Mouse (Mus musculus) limb, embryonic 15.5 days (tissue): ENCODE measurements at regions not wholly inside any gene's neighbourhood (a gene's known extent, or its start where the extent isn't known, plus 50 kb on each side); places are given as distances from the start of the nearest gene placed in this dataset.

Source experiments
- ATAC-seq: fragments of 200-750 bp; cut with Nextera tagmentation; 2 replicates; pipeline ENCODE4 v1.8.0; 2017; ENCODE audit warnings: low read depth, moderate TSS enrichment; ENCODE audit not compliant: insufficient number of reproducible peaks, low FRiP score, low TSS enrichment
- H3K27ac ChIP-seq: fragments of 300-500 bp; sonication (generic); 2 replicates; pipeline ENCODE4 v1.5.1; 2015; ENCODE audit warnings: moderate library complexity, mild to moderate bottlenecking, inconsistent platforms
- H3K27me3 ChIP-seq: fragments of 300-500 bp; sonication (generic); 2 replicates; pipeline ENCODE4 v1.6.1; 2015; ENCODE audit warnings: inconsistent platforms
- H3K36me3 ChIP-seq: fragments of 300-500 bp; sonication (generic); 2 replicates; pipeline ENCODE4 v1.6.1; 2015; ENCODE audit warnings: inconsistent platforms
- H3K4me1 ChIP-seq: fragments of 300-500 bp; sonication (generic); 2 replicates; pipeline ENCODE4 v1.6.1; 2015; ENCODE audit warnings: inconsistent platforms
- H3K4me2 ChIP-seq: fragments of 300-500 bp; sonication (generic); 2 replicates; pipeline ENCODE4 v1.6.1; 2015; ENCODE audit warnings: mild to moderate bottlenecking, inconsistent platforms
- H3K4me3 ChIP-seq: fragments of 300-500 bp; sonication (generic); 2 replicates; pipeline ENCODE4 v1.5.1; 2015; ENCODE audit warnings: mild to moderate bottlenecking, inconsistent platforms
- H3K9ac ChIP-seq: fragments of 300-500 bp; sonication (generic); 2 replicates; pipeline ENCODE4 v1.6.1; 2015; ENCODE audit warnings: inconsistent platforms
- H3K9me3 ChIP-seq: fragments of 300-500 bp; sonication (generic); 2 replicates; pipeline ENCODE4 v1.6.1; 2016; ENCODE audit warnings: inconsistent platforms
- whole genome bisulfite sequencing: fragments of 180-500 bp; shearing (Covaris S2); methylation state at CpG from one replicate; pipeline ENCODE4 v1.1.7; 2015; 5-methylcytosine and 5-hydroxymethylcytosine counted together

DNA sequence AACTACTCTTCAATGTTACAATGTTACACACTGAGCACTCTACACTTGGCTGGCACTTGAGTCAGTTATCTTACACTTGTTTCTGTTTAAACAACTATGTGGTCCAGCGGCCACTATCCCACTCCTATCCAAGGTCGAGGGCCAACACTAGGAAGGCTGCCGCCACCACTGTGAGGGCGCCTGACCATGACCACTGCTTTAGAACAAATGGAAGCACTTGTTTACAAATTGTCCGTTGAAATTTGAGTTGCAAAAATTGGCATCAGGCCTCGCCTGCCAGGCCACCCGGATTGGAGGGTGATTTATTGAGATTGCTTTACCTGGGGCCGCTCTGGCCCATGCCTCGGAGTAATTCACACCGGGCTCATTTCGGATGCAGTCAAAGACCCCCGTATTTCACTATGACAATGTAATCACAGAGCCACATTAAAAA, 83.5 kb upstream of the A530016L24Rik start:
- Histone ChIP-seq H3K9me3 (no peaks in the 10 kb centered on the region), H3K4me2 (no peak overlapping the region), H3K36me3 (no peaks in the 10 kb centered on the region), H3K4me1 (peaks cover 5% of the 10 kb centered on the region; the same call in 1 of the 2 replicates), H3K4me3 (no peak overlapping the region), H3K27me3 (peaks cover 11% of the 10 kb centered on the region), H3K27ac (no peak overlapping the region), H3K9ac (no peak overlapping the region)
- 41% methylated on average over 12 of the region's 12 CpGs for whole genome bisulfite sequencing
- ATAC-seq, result no peak

DNA sequence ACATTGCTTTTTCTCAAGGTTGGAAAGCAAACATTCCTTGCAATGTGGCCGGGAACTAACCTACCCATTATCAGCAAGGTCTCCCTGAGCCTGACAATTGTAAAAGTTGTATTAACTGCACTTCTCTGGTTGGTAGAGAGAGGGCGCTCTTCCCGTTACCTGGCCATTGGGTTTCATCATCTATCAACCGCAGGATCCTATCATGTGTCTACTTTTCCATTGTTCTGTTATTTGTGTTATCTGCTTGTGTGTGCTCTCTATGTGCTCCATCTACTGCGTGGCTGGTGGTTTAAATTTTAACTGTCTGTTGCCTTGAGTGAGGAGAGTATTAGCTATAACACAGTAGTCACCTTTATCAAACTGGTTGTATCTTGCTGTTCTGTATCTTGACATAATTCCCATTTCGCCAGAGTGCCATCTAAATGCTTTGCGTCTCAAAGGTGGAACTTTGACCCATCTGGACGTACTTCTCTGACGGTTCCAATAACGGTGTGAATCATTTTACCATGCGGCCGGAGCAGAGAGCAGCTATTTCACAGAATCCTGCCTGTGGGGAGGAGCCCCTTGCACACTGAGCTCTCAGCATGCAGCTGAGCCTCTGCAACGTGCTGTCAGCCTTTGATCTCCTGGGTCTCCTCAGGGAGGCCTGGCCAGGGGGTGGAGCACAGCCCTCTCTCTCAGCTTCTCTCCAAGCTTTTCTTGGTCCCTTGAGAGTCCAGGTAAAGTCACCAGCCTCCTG, 77.5 kb upstream of the A530016L24Rik start:
- Histone ChIP-seq H3K27me3 (peaks cover 6% of the 10 kb centered on the region; the same call in 1 of the 2 replicates), H3K9ac (no peak overlapping the region), H3K9me3 (no peaks in the 10 kb centered on the region), H3K36me3 (no peaks in the 10 kb centered on the region), H3K4me1 (peaks cover 4% of the 10 kb centered on the region), H3K27ac (no peak overlapping the region), H3K4me2 (no peak overlapping the region), H3K4me3 (no peak overlapping the region)
- ATAC-seq, result no peak
- WGBS, result 9% methylated on average over 13 of the region's 13 CpGs

GRCm38 (mm10) chr12:112412351-112412697, 76.9 kb upstream of the A530016L24Rik start:
- H3K4me2 ChIP-seq, result no peak overlapping the region
- 36% methylated on average over 2 of the region's 2 CpGs for WGBS
- H3K27me3 ChIP-seq, result peaks cover 6% of the 10 kb centered on the region; the same call in 1 of the 2 replicates
- H3K4me3 ChIP-seq, result no peak overlapping the region
- no peaks in the 10 kb centered on the region for H3K9me3 ChIP-seq
- no peaks in the 10 kb centered on the region for H3K36me3 ChIP-seq
- H3K27ac ChIP-seq, result no peak overlapping the region
- no peak overlapping the region for H3K9ac ChIP-seq
- peaks cover 4% of the 10 kb centered on the region for H3K4me1 ChIP-seq
- ATAC-seq, result no peak

- no peaks in the 10 kb centered on the region for H3K9me3 ChIP-seq
- no peak overlapping the region for H3K27ac ChIP-seq
Measured at GRCm38 (mm10) chr12:112415926-112416473, 73.2 kb upstream of the A530016L24Rik start.

DNA sequence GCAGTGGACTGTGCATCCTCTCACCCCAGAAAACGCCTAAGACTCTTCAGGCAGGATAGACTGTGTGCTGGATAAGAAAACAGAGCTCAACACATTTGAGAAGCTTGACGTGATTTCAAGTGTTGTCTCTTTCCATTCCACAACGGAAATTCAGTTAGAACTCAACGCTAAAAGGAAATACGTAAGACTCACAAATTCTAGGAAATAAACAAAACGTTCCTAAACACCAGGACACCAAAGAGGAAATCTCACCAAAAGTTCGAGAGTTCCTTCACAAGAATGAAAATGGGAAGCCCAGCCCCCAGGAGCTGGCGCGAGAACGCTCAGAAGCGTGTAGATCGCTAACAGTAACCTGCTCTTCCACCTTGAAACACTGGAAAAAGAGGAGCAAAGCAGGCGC, 72.7 kb upstream of the A530016L24Rik start:
- no peak overlapping the region for H3K27ac ChIP-seq
- H3K4me1 ChIP-seq, result peaks cover under 1% of the 10 kb centered on the region
- no peaks in the 10 kb centered on the region for H3K9me3 ChIP-seq
- H3K36me3 ChIP-seq, result no peaks in the 10 kb centered on the region
- WGBS, result 78% methylated on average over 13 of the region's 13 CpGs
- H3K4me2 ChIP-seq, result no peak overlapping the region
- H3K27me3 ChIP-seq, result no peaks in the 10 kb centered on the region
- H3K4me3 ChIP-seq, result no peak overlapping the region
- ATAC-seq, result no peak
- H3K9ac ChIP-seq, result no peak overlapping the region

More at GRCm38 (mm10) chr12:112415926-112416473, 73.2 kb upstream of the A530016L24Rik start:
- no peaks in the 10 kb centered on the region for H3K27me3 ChIP-seq
- ATAC-seq, result no peak
- H3K36me3 ChIP-seq, result no peaks in the 10 kb centered on the region
- H3K9ac ChIP-seq, result no peak overlapping the region
- 71% methylated on average over 18 of the region's 18 CpGs for whole genome bisulfite sequencing
- peaks cover 4% of the 10 kb centered on the region for H3K4me1 ChIP-seq
- H3K4me2 ChIP-seq, result no peak overlapping the region
- no peak overlapping the region for H3K4me3 ChIP-seq

- WGBS, result 64% methylated on average over 12 of the region's 12 CpGs
- Histone ChIP-seq H3K27me3 (no peaks in the 10 kb centered on the region), H3K9ac (no peak overlapping the region), H3K27ac (no peak overlapping the region), H3K4me3 (no peak overlapping the region), H3K9me3 (no peaks in the 10 kb centered on the region), H3K4me2 (no peak overlapping the region), H3K4me1 (no peaks in the 10 kb centered on the region), H3K36me3 (no peaks in the 10 kb centered on the region)
- ATAC-seq, result no peak
Measured at GRCm38 (mm10) chr12:112418636-112419035, 70.6 kb upstream of the A530016L24Rik start.

GRCm38 (mm10) chr12:112422177-112422576, 67.1 kb upstream of the A530016L24Rik start:
- Histone ChIP-seq H3K9me3 (no peaks in the 10 kb centered on the region), H3K36me3 (no peaks in the 10 kb centered on the region), H3K9ac (no peak overlapping the region), H3K4me2 (no peak overlapping the region), H3K4me1 (0 out of 2 replicates have a peak, but pooled peaks cover 3% of the 10 kb centered on the region), H3K27me3 (0 out of 2 replicates have a peak, but pooled peaks cover 7% of the 10 kb centered on the region), H3K27ac (no peak overlapping the region), H3K4me3 (no peak overlapping the region)
- ATAC-seq, result no peak
- 82% methylated on average over 9 of the region's 9 CpGs for WGBS

DNA sequence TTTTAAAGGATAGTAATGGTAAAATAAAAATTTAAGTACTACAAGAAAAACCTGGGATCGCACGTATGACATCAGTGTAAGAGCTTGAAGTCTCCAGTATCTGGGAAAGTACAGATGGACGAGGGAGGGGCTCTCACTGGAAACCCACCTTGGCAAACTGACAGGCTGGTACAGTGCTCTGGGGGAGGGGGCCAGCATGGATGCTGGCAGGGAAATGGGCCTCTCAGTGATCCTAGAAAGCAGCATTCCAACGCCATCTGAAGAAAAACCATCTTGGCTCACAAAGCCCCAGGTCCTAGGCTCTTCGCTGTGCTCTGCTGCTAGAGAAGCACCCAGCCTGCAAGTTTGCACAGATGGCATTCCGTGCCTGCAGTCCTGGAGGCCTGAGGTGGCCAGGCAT, 65.1 kb upstream of the A530016L24Rik start:
- no peak overlapping the region for H3K9ac ChIP-seq
- no peak overlapping the region for H3K27ac ChIP-seq
- H3K9me3 ChIP-seq, result no peaks in the 10 kb centered on the region
- H3K27me3 ChIP-seq, result 0 out of 2 replicates have a peak, but pooled peaks cover 9% of the 10 kb centered on the region
- H3K4me2 ChIP-seq, result no peak overlapping the region
- H3K36me3 ChIP-seq, result no peaks in the 10 kb centered on the region
- H3K4me3 ChIP-seq, result no peak overlapping the region
- WGBS, result 78% methylated on average over 6 of the region's 6 CpGs
- ATAC-seq, result no peak
- 0 out of 2 replicates have a peak, but pooled peaks cover 3% of the 10 kb centered on the region for H3K4me1 ChIP-seq

DNA sequence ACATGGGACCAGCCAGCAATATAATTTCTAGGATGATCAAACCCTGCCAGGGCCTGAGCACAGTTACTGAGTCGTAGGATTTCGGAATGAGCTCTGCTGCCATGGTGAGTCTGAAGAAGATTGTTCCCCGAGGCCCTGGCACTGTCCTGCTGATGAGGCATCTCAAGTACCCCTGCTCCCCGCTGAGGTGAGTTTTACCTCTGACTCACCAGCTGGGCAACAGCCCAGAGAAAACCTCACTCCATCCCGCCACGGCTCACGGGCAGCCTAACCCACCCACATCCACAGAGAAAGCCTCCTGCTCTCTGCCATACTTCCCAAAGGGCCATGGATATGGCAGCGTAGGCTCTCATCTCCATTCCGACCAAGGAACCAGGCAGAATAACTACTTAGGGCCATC, 62.6 kb upstream of the A530016L24Rik start:
- Histone ChIP-seq H3K9me3 (no peaks in the 10 kb centered on the region), H3K4me1 (peaks cover 16% of the 10 kb centered on the region), H3K9ac (no peak overlapping the region), H3K4me2 (no peak overlapping the region), H3K4me3 (no peak overlapping the region), H3K27me3 (peaks cover 15% of the 10 kb centered on the region; the same call in 1 of the 2 replicates), H3K27ac (no peak overlapping the region), H3K36me3 (no peaks in the 10 kb centered on the region)
- 67% methylated on average over 9 of the region's 9 CpGs for WGBS
- no peak for ATAC-seq

- H3K9me3 ChIP-seq, result no peaks in the 10 kb centered on the region
- peaks cover 15% of the 10 kb centered on the region; the same call in 1 of the 2 replicates for H3K27me3 ChIP-seq
- ATAC-seq, result no peak
- WGBS, result 22% methylated on average over 22 of the region's 22 CpGs
- H3K36me3 ChIP-seq, result no peaks in the 10 kb centered on the region
- H3K27ac ChIP-seq, result no peak overlapping the region
- peaks cover 22% of the 10 kb centered on the region for H3K4me1 ChIP-seq
- no peak overlapping the region for H3K9ac ChIP-seq
- no peak overlapping the region for H3K4me3 ChIP-seq
- no peak overlapping the region for H3K4me2 ChIP-seq
Measured at GRCm38 (mm10) chr12:112430104-112430846, 59.0 kb upstream of the A530016L24Rik start.

GRCm38 (mm10) chr12:112433315-112433714, 55.9 kb upstream of the A530016L24Rik start:
- 21% methylated on average over 12 of the region's 12 CpGs for WGBS
- H3K9me3 ChIP-seq, result no peaks in the 10 kb centered on the region
- H3K27ac ChIP-seq, result no peak overlapping the region
- no peak overlapping the region for H3K4me3 ChIP-seq
- no peaks in the 10 kb centered on the region for H3K36me3 ChIP-seq
- peaks cover 6% of the 10 kb centered on the region; the same call in 1 of the 2 replicates for H3K27me3 ChIP-seq
- no peak overlapping the region for H3K4me2 ChIP-seq
- no peak for ATAC-seq
- H3K9ac ChIP-seq, result no peak overlapping the region
- H3K4me1 ChIP-seq, result peaks cover 27% of the 10 kb centered on the region
